8 mouse cellular contexts compared by ENCODE assay signal in the genomic region with DNA sequence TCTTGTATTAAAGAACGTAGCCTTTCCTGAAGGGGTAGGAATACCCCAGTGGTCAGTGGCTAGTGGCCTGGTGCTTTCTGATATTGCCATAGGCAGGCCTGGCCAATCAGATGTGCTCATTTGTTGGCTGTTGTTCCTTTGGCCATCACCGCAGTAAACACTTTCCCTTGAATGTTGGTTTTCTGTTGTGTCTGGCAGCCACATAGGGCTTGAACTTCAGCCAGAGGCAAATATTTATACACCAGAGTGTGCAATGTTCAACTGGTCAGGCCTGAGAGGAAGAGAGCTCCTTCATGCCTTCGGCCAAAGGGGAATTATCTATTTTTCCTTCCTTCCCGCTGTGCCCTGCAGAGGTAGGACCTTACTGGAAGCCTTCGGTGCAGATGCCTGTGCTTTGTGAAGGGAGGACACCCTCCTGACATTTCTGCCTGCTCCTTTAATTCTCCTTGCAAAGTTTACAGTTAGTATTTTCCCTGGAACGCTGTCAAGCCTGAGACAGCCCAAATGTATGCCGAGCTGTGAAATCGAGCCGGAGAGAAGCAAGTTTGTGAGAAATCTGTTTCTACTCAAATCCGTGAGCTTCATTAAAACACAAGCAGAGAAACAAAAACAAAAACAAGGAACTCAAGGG.
DNase-seq lines count a peak whose midpoint lies in the region; ATAC-seq and TF ChIP-seq lines count a peak whose summit lies in the region.
"Had no signal": no experiment of that assay in that cellular context is flagged by ENCODE, and none has a peak within 500 bp of the region (broad histone marks: within the 10 kb centered on the region; RNA-seq: fewer than 3 reads in every experiment).

No protein-coding gene starts in this region.

- peak overlapping the region; percentile 60 for H3K4me2 ChIP-seq in hindbrain, postnatal 0 days (ENCODE audit: low read depth, low read length)
- no peak overlapping the region for H3K4me2 ChIP-seq in limb, embryonic 11.5 days (ENCODE audit: low read depth, severe bottlenecking)

- TF ChIP-seq CTCF in hindbrain, postnatal 0 days (IDR thresholded peaks at IDR 0.05; ENCODE audit: low read depth) = no peak
- no peak for TF ChIP-seq CTCF in olfactory bulb, adult 2 months (IDR thresholded peaks at IDR 0.05; ENCODE audit: insufficient read depth, low read depth, low read length)

- no peak for TF ChIP-seq POLR2A in olfactory bulb, adult 2 months (IDR thresholded peaks at IDR 0.05; ENCODE audit: insufficient read depth, low read depth, low read length)

- ATAC-seq in hindbrain, postnatal 0 days = peak; percentile 50
- no peak for ATAC-seq in limb, embryonic 11.5 days (ENCODE audit: insufficient number of reproducible peaks, low FRiP score, low TSS enrichment, low read depth)

- peaks cover 15% of the 10 kb centered on the region for H3K4me1 ChIP-seq in hindbrain, postnatal 0 days (ENCODE audit: insufficient read depth, low read length)
- no peaks in the 10 kb centered on the region for H3K4me1 ChIP-seq in limb, embryonic 11.5 days (ENCODE audit: control insufficient read depth, insufficient read depth, low read length)
- H3K4me1 ChIP-seq in olfactory bulb, adult 2 months (ENCODE audit: control insufficient read depth, insufficient read depth, low read length) = no peaks in the 10 kb centered on the region

- peak overlapping the region; percentile 38 for H3K4me3 ChIP-seq in hindbrain, postnatal 0 days (ENCODE audit: low read length)
- no peak overlapping the region for H3K4me3 ChIP-seq in limb, embryonic 11.5 days (ENCODE audit: low read depth, low read length)
- H3K4me3 ChIP-seq in olfactory bulb, adult 2 months (ENCODE audit: insufficient read depth, low read depth, low read length) = peak overlapping the region; percentile 49

- DNase-seq in Muller cell, postnatal 12 days (ENCODE audit: inconsistent ontology term) = peak; percentile 77
- DNase-seq in adrenal gland, adult 8-10 months = peak; percentile 33
- peak; percentile 12 to 29 for DNase-seq in gastrocnemius, adult 8-10 months (ENCODE audit: low spot score in 2 of 2)
- peak; percentile 56 for DNase-seq in hindbrain, postnatal 0 days (ENCODE audit: low spot score)
- DNase-seq in limb, embryonic 11.5 days (ENCODE audit: low spot score) = no peak
- no peak for DNase-seq in yolk sac, embryonic 10.5 days (ENCODE audit: low spot score)

- no peaks in the 10 kb centered on the region for H3K27me3 ChIP-seq in hindbrain, postnatal 0 days (ENCODE audit: insufficient read depth, low read length)
- no peaks in the 10 kb centered on the region for H3K27me3 ChIP-seq in limb, embryonic 11.5 days (ENCODE audit: control insufficient read depth, insufficient read depth, low read length)

- no peaks in the 10 kb centered on the region for H3K9me3 ChIP-seq in hindbrain, postnatal 0 days (ENCODE audit: low read length)
- no peaks in the 10 kb centered on the region for H3K9me3 ChIP-seq in limb, embryonic 11.5 days (ENCODE audit: control insufficient read depth, low read length)

- WGBS in hindbrain, postnatal 0 days = 32% methylated on average over 10 of the region's 10 CpGs
- WGBS in limb, embryonic 11.5 days = 87% methylated on average over 10 of the region's 10 CpGs
- WGBS in olfactory bulb, adult 2 months = 17% methylated on average over 10 of the region's 10 CpGs

- peak overlapping the region; percentile 46 for H3K9ac ChIP-seq in hindbrain, postnatal 0 days (replicated peaks; ENCODE audit: low read length)
- H3K9ac ChIP-seq in limb, embryonic 11.5 days (ENCODE audit: low read length) = no peak overlapping the region
- H3K9ac ChIP-seq: liver, embryonic 14.5 days had no signal

- no peaks in the 10 kb centered on the region for H3K36me3 ChIP-seq in hindbrain, postnatal 0 days (ENCODE audit: insufficient read depth, low read length)
- no peaks in the 10 kb centered on the region for H3K36me3 ChIP-seq in limb, embryonic 11.5 days (ENCODE audit: control insufficient read depth, insufficient read depth, low read length)

- H3K27ac ChIP-seq in hindbrain, postnatal 0 days = peak overlapping the region; percentile 92
- H3K27ac ChIP-seq in limb, embryonic 11.5 days (replicated peaks; ENCODE audit: low read depth, low read length) = 0 out of 2 replicates have a peak overlapping the region, but pooled peaks have one; percentile 5
- peak overlapping the region; percentile 86 for H3K27ac ChIP-seq in olfactory bulb, adult 2 months (ENCODE audit: insufficient read depth, low read depth, low read length)
- H3K27ac ChIP-seq: liver, embryonic 14.5 days had no signal

Comparison
In these comparisons a context has a peak if more than half of its experiments do, and no peak if none do; other contexts are left out.
1. DNase-seq: peak in Muller cell, postnatal 12 days (single experiment), adrenal gland, adult 8-10 months (single experiment), gastrocnemius, adult 8-10 months (2 of 2) and hindbrain, postnatal 0 days (single experiment); none in limb, embryonic 11.5 days (single experiment) and yolk sac, embryonic 10.5 days (single experiment).
2. H3K27ac ChIP-seq: peak in every context shown above with its lines; median percentile 92 in hindbrain, postnatal 0 days; 86 in olfactory bulb, adult 2 months; 5 in limb, embryonic 11.5 days.